Mouse (Mus musculus): ENCODE measurements around the gene Tbx21. TPM values are rescaled to one million over a fixed set of nuclear protein-coding genes. Genes with fewer than 3 reads are reported as not detected.

Gene Tbx21
- polyA plus RNA-seq, 1 experiment = 0.22 TPM

DNA sequence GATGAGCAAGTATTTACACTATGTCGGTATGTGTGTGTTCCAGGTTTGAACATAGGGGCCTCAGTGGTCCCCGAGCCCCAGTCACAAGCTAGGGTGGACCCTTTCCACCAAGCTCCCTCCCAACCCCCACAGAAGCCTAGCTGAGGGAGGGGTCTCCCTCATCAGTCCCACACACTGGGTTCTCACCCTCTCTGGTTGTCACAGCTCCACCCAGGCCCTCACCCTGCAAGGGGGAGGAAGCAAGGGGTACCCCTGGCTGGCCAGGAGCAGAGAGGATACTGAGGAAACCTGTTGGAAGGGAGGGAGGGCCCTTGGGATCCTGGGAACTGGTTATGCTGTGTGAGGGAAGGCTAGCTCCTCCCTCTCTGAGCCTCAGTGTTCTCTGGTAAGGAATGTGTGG is 30.2 kb upstream of the Tbx21 start:
- H3K36me3 ChIP-seq (ENCODE audit: control insufficient read depth, insufficient read depth, low read length) = no peaks in the 10 kb centered on the region
- TF ChIP-seq POLR2A (IDR thresholded peaks at IDR 0.05; ENCODE audit: control insufficient read depth, low read depth, low read length) (no peak), CTCF (IDR thresholded peaks at IDR 0.05; ENCODE audit: control insufficient read depth, insufficient read depth, insufficient replicate concordance, low read depth, low read length) (no peak)
- no peaks in the 10 kb centered on the region for H3K27me3 ChIP-seq (ENCODE audit: control insufficient read depth, insufficient read depth, low read length)
- H3K4me3 ChIP-seq (ENCODE audit: control insufficient read depth, low read depth, low read length) = no peak overlapping the region
- H3K4me1 ChIP-seq (ENCODE audit: control insufficient read depth, insufficient read depth, low read length) = peaks cover 6% of the 10 kb centered on the region
- H3K27ac ChIP-seq (ENCODE audit: control insufficient read depth, insufficient read depth, low read depth, low read length) = no peak overlapping the region

DNA sequence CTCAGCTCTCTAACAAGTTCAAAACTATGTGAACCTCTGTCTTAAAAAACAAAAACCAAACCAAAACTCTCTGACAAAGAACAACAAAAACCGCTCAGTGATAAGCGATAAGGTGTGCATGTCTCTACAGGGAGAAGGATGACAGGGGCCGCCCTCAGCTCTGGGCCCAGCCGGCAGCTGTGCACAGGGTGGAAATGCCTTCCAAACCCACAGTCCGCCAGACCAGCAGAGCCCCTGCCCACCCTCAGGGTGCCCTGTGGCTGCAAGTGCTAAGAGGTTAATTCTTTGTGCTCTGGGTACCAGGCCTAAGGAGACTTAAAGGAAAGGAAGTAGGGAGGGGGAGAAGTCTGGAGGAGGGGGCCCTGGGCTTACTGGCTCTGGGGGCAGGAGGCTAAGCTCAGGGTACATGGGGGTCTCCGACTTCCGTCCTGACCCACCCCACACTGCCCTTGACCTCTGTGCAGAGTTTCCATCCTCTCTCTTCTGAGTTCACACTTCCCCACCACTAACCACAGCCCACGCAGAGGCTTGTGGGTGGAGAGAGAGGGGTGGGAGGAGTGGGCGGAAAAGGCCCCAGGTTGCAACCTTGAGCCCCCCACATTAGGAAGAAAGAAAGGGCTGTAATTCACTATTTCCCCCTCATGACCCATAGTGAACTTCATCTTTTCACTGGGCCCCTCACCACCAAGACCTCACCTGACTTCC is 28.2 kb upstream of the Tbx21 start:
- H3K27ac ChIP-seq (ENCODE audit: control insufficient read depth, insufficient read depth, low read depth, low read length) = no peak overlapping the region
- peaks cover 3% of the 10 kb centered on the region for H3K4me1 ChIP-seq (ENCODE audit: control insufficient read depth, insufficient read depth, low read length)
- no peak for TF ChIP-seq POLR2A (IDR thresholded peaks at IDR 0.05; ENCODE audit: control insufficient read depth, low read depth, low read length)
- no peak for TF ChIP-seq CTCF (IDR thresholded peaks at IDR 0.05; ENCODE audit: control insufficient read depth, insufficient read depth, insufficient replicate concordance, low read depth, low read length)
- H3K4me3 ChIP-seq (ENCODE audit: control insufficient read depth, low read depth, low read length) = no peak overlapping the region
- no peaks in the 10 kb centered on the region for H3K27me3 ChIP-seq (ENCODE audit: control insufficient read depth, insufficient read depth, low read length)
- no peaks in the 10 kb centered on the region for H3K36me3 ChIP-seq (ENCODE audit: control insufficient read depth, insufficient read depth, low read length)

DNA sequence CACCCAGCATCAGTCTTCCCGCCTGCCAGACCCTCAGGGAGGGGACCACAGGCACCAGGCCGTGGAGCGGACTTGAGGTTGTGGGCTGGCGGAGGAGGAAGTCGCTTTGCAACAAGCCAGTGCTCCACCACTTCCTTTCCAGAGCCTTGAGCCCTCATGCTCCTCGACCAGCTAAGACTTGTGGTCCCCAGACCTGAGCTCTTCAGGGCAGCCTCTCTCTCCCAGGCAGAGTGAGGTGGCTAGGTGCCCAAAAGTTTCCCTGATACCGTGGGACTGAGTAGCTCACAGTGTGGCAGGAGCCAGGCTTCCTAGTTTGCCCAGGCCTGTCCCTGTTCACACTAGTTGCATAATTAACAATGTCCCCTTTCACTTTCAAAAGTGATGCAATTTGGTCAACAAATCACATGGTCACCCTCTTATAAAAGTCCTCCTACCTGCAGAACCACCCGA is 27.1 kb upstream of the Tbx21 start:
- Histone ChIP-seq H3K4me1 (ENCODE audit: control insufficient read depth, insufficient read depth, low read length) (peaks cover 3% of the 10 kb centered on the region), H3K27ac (ENCODE audit: control insufficient read depth, insufficient read depth, low read depth, low read length) (no peak overlapping the region), H3K27me3 (ENCODE audit: control insufficient read depth, insufficient read depth, low read length) (no peaks in the 10 kb centered on the region), H3K36me3 (ENCODE audit: control insufficient read depth, insufficient read depth, low read length) (no peaks in the 10 kb centered on the region), H3K4me3 (ENCODE audit: control insufficient read depth, low read depth, low read length) (no peak overlapping the region)
- no peak for TF ChIP-seq CTCF (IDR thresholded peaks at IDR 0.05; ENCODE audit: control insufficient read depth, insufficient read depth, insufficient replicate concordance, low read depth, low read length)
- TF ChIP-seq POLR2A (IDR thresholded peaks at IDR 0.05; ENCODE audit: control insufficient read depth, low read depth, low read length) = no peak

DNA sequence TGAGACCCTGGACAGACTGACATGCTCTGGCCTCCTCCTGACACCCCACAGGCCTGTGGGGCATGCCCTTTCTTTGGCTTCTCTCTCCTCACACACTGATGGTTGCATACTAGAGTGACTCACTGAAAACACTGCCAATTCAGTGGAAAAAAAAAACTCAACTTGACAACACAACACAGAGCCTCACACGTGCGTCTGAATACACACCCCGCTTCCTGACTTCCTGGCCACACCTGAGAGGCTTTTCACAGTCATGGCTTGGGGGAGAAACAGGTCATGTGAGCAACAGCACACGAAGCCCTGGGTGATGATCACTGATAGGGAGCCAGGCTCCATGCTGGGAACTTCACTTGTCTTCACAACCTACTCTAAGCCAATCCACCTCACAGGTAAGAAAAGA is 25.7 kb upstream of the Tbx21 start:
- Histone ChIP-seq H3K36me3 (ENCODE audit: control insufficient read depth, insufficient read depth, low read length) (no peaks in the 10 kb centered on the region), H3K27me3 (ENCODE audit: control insufficient read depth, insufficient read depth, low read length) (no peaks in the 10 kb centered on the region)

DNA sequence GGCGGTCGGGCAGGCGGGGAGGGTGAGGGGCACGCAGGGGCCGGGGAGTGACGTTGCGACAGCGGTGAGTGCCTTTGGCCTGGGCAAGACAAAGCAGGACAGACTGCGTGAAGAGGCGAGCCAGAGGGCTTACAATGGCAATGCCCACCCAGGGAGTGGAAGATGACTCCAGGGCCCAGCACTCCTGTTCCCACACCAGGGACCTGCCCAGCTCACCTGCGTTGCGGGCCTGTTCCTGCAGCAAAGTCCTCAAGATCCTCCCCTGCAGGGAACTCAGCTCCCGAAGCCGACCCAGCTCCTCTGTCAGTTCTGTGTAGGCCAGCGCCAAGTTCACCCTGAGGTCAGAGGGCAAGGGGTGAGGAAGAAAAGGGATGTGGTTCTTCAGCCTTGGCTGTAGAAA is 24.1 kb upstream of the Tbx21 start:
- no peak overlapping the region; the same call in 1 of the 2 replicates for H3K4me3 ChIP-seq (ENCODE audit: control insufficient read depth, low read depth, low read length)
- H3K27ac ChIP-seq (ENCODE audit: control insufficient read depth, insufficient read depth, low read depth, low read length) = no peak overlapping the region
- TF ChIP-seq POLR2A (IDR thresholded peaks at IDR 0.05; ENCODE audit: control insufficient read depth, low read depth, low read length) (no peak), CTCF (IDR thresholded peaks at IDR 0.05; ENCODE audit: control insufficient read depth, insufficient read depth, insufficient replicate concordance, low read depth, low read length) (no peak)
- H3K36me3 ChIP-seq (ENCODE audit: control insufficient read depth, insufficient read depth, low read length) = no peaks in the 10 kb centered on the region
- H3K27me3 ChIP-seq (ENCODE audit: control insufficient read depth, insufficient read depth, low read length) = no peaks in the 10 kb centered on the region
- H3K4me1 ChIP-seq (ENCODE audit: control insufficient read depth, insufficient read depth, low read length) = peaks cover 3% of the 10 kb centered on the region

More for the DNA sequence above, 25.7 kb upstream of the Tbx21 start:
- TF ChIP-seq CTCF (IDR thresholded peaks at IDR 0.05; ENCODE audit: control insufficient read depth, insufficient read depth, insufficient replicate concordance, low read depth, low read length) = no peak
- no peak for TF ChIP-seq POLR2A (IDR thresholded peaks at IDR 0.05; ENCODE audit: control insufficient read depth, low read depth, low read length)
- Histone ChIP-seq H3K4me1 (ENCODE audit: control insufficient read depth, insufficient read depth, low read length) (peaks cover 3% of the 10 kb centered on the region), H3K27ac (ENCODE audit: control insufficient read depth, insufficient read depth, low read depth, low read length) (no peak overlapping the region), H3K4me3 (ENCODE audit: control insufficient read depth, low read depth, low read length) (no peak overlapping the region)

DNA sequence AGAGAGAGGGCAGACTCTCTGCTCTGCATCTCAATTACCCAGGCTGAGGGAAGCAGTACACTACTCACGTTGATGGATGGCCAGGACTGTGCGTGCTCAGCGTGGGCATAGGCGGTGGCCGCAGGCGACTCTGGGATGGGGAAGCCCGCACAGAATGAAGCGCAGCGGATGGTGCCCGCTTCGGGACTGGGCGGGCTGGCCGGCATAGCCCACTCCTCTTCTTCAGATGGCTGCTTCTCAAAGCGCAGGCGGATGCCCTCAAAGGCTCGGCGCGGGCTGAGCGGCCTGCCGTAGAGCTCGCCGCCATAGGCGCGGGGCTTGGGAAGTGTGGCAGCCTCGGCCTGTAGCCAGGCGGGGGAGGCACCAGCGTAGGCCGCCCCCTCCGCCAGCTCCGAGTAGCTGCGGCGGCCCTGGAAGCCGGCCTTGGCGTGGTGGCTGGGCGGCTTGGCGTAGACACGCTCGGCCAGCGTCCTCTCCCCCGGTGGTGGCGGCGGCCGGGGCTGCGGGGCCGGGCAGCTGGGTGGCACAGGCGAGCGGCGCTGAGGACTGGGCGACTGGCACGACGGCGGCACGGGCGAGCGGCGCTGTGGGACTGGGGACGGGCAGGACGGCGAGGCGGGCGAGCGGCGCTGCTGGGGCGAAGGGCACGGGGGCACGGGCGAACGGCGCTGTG is 23.6 kb upstream of the Tbx21 start:
- Histone ChIP-seq H3K4me3 (ENCODE audit: control insufficient read depth, low read depth, low read length) (peak overlapping the region; percentile 72), H3K36me3 (ENCODE audit: control insufficient read depth, insufficient read depth, low read length) (no peaks in the 10 kb centered on the region), H3K27me3 (ENCODE audit: control insufficient read depth, insufficient read depth, low read length) (no peaks in the 10 kb centered on the region), H3K27ac (ENCODE audit: control insufficient read depth, insufficient read depth, low read depth, low read length) (no peak overlapping the region), H3K4me1 (ENCODE audit: control insufficient read depth, insufficient read depth, low read length) (peaks cover 3% of the 10 kb centered on the region)
- TF ChIP-seq CTCF (IDR thresholded peaks at IDR 0.05; ENCODE audit: control insufficient read depth, insufficient read depth, insufficient replicate concordance, low read depth, low read length) (no peak), POLR2A (IDR thresholded peaks at IDR 0.05; ENCODE audit: control insufficient read depth, low read depth, low read length) (no peak)

DNA sequence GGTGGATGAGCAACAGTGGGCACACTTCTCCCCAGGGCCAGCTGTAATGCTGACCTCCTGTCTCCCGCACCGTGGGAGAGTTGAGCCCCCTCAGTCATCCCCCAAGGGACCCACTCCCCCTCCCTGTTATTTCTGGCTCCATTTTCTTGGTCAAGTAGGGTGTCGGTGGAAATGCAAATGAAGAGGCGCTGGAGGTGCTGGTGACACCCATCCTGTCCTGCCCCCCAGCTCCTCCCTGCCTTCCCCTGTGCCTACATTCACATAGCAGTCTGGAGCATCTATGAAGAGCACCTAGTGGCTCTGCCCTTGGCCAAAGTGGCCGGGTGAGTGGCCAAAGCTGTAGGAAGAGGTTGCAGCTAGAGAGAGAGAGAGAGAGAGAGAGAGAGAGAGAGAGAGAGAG is 18.1 kb upstream of the Tbx21 start:
- H3K27ac ChIP-seq (ENCODE audit: control insufficient read depth, insufficient read depth, low read depth, low read length) = no peak overlapping the region
- H3K4me1 ChIP-seq (ENCODE audit: control insufficient read depth, insufficient read depth, low read length) = no peaks in the 10 kb centered on the region; the same call in 1 of the 2 replicates
- no peaks in the 10 kb centered on the region for H3K36me3 ChIP-seq (ENCODE audit: control insufficient read depth, insufficient read depth, low read length)
- no peaks in the 10 kb centered on the region for H3K27me3 ChIP-seq (ENCODE audit: control insufficient read depth, insufficient read depth, low read length)
- H3K4me3 ChIP-seq (ENCODE audit: control insufficient read depth, low read depth, low read length) = no peak overlapping the region
- TF ChIP-seq CTCF (IDR thresholded peaks at IDR 0.05; ENCODE audit: control insufficient read depth, insufficient read depth, insufficient replicate concordance, low read depth, low read length) (no peak), POLR2A (IDR thresholded peaks at IDR 0.05; ENCODE audit: control insufficient read depth, low read depth, low read length) (no peak)
